Mouse (Mus musculus) embryonic fibroblast, embryonic 13.5 days (primary cell): ENCODE data around the gene Patz1.

Experiments
- CTCF ChIP-seq: IDR thresholded peaks from 2 replicates; pipeline ENCODE4 v1.5.1; 2011; ENCODE audit warnings: mild to moderate bottlenecking, control low read depth, low read length, moderate library complexity, borderline replicate concordance; ENCODE audit not compliant: insufficient read depth
- POLR2A ChIP-seq: IDR thresholded peaks from 2 replicates; pipeline ENCODE4 v1.6.1; 2011; ENCODE audit warnings: low read depth, mild to moderate bottlenecking, control low read depth, low read length, moderate library complexity

DNA sequence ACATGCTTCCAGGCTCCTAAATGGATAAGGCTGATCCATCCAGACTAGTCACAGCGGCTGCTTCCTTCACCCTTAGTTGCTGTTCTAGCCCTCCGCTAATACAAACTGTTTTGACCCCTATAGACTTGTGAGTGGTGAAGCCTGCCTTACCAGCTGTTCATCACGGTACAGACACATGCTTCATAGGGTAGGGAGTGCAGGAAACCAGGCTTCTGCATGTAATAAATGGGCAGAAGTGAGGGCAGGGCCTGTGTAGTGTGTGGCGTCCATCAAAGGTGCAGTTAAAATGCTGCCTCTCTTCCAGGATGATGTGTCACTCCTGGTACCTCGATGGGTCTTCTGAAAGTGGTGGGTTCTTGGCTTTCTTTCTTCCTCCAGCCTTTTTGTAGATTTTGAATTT, 49.3 kb downstream of the Patz1 start:
- TF ChIP-seq CTCF (no peak), POLR2A (no peak)
